Mouse (Mus musculus): ENCODE data around the gene Gm1110. TPM values are rescaled to one million over a fixed set of nuclear protein-coding genes. Genes with fewer than 3 reads are reported as not detected.
"Not testable (repeated sequence)": the region's sequence is repeated elsewhere in the genome, so short reads cannot be mapped to it uniquely, and the experiment has no call there.

The Gm1110 gene
- 0.11 TPM in 1 of 2 replicates, not detected in the other for polyA plus RNA-seq (2015; fragmentation: Nextera tagmentation; extraction: Ambion mirVana)

DNA sequence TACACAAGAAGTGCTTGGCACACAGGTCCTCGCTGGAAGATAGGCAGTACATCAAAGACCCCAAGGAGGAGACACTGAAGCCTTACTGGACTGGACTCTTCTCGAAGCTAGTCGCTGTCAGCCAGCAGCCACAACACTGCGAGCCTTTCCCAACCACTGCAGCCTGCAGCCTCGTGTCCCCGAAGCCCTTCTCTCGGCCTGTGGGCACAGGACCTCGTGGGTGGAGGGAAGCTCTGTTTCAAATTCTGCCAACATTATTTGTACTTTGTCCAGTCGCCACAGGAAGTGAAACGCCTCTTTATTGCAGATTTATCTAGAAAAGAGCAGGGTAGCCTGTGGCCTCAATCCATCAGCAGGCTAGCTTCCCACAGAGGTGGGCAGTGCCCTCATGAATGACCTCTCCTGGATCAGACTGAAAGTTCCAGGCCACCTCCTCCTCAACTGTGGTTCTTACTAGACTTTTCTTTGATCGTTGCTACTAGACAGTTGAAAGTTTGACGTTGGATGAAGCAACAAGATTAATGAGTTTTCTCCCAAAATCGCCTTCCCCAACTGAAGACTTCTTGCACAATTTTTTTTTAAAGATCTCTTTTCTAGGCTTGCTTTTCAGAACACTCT is at the start of gene Gm1110:
Gene Gm1110 (minus strand): TSS at position 203 of the 618 bp plus-strand sequence.
- Histone ChIP-seq H3K27ac (no peak within 1 kb of the TSS), H3K4me3 (no peak within 1 kb of the TSS), H3K9me3 (no peaks in the 10 kb centered on the region), H3K27me3 (no peaks in the 10 kb centered on the region), H3K36me3 (no peaks in the 10 kb centered on the region), H3K4me2 (replicated peaks) (no peak within 1 kb of the TSS), H3K9ac (no peak within 1 kb of the TSS), H3K4me1 (peaks cover 13% of the 10 kb centered on the region; the same call in 1 of the 2 replicates)
- 75% methylated on average over 13 of the region's 13 CpGs for WGBS
- ATAC-seq (ENCODE audit: low FRiP score, low read depth), result no peak

DNA sequence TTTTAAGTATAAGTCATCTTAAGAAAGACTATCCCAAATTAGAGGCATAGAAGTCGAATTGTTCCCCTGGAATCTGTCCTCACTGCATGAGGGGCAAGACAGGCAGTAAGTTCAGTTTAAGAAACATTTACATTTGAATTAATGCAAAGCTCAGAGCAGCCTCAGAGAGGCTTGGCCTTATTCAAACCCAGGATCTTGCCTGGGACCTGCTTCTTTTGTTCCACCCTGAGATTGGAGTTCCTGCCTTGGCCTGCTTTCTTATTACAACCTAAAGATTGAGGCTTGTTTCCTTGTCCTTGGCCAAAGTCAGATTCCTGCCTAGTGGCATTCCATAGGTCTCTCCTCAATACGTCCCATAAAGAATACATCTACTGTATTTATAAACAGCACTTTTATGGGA is 24.9 kb upstream of the Gm1110 start:
- Histone ChIP-seq H3K27me3 (no peaks in the 10 kb centered on the region), H3K9me3 (peaks cover 9% of the 10 kb centered on the region; the same call in 1 of the 2 replicates), H3K27ac (no peak overlapping the region), H3K9ac (no peak overlapping the region), H3K36me3 (no peaks in the 10 kb centered on the region), H3K4me3 (no peak overlapping the region), H3K4me2 (replicated peaks) (no peak overlapping the region), H3K4me1 (no peaks in the 10 kb centered on the region)
- no peak for ATAC-seq (ENCODE audit: low FRiP score, low read depth)
- WGBS, result 71% methylated on average over 2 of the region's 2 CpGs

DNA sequence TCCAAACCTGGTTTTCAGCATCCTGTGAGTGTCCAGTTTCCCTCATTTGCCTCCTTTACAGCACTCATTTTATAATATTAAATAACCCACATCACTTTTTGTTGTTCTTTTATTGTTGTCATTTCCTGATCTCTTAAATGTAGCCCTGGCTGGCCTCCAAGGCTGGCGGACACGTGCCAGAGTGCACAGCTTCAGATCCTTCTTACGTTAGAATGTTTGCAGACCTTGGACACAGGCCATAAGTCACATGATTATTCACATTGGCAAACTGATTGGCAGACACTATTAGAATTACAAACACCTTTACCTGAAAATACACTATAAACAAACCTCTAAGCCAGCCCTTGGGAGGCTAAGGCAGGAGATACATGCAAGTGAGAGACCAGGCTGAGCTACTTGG is 1.2 kb upstream of the Gm1110 start:
- ATAC-seq (ENCODE audit: low FRiP score, low read depth), result peak; percentile 32; the same call in 1 of the 2 replicates
- no peak overlapping the region for H3K27ac ChIP-seq
- WGBS, result 43% methylated on average over 3 of the region's 3 CpGs

DNA sequence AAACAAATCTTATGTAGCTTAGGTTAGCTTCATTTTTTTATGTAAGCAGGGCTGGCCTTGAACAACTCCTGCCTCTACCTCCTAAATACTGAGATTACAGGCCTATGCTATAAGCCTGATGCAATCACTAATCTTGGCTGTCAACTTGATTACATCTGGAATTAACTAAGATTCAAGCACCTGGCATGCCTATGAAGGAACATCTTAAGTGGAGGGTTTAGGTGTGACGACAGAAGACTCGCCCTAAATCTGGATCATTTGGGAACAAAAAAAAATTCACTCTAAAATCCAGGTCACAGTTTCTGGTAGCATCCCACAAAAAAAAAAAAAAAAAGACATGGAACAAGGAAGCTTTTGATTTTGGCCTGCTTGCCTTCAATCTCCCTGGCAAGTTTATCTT is 3.1 kb downstream of the Gm1110 start:
- 84% methylated on average over 2 of the region's 2 CpGs for WGBS

More for the DNA sequence above, 1.2 kb upstream of the Gm1110 start:
- no peaks in the 10 kb centered on the region for H3K27me3 ChIP-seq
- H3K36me3 ChIP-seq, result no peaks in the 10 kb centered on the region
- H3K4me3 ChIP-seq, result no peak overlapping the region
- H3K9ac ChIP-seq, result no peak overlapping the region
- H3K4me1 ChIP-seq, result peaks cover 13% of the 10 kb centered on the region; the same call in 1 of the 2 replicates
- H3K9me3 ChIP-seq, result no peaks in the 10 kb centered on the region
- no peak overlapping the region for H3K4me2 ChIP-seq (replicated peaks)

DNA sequence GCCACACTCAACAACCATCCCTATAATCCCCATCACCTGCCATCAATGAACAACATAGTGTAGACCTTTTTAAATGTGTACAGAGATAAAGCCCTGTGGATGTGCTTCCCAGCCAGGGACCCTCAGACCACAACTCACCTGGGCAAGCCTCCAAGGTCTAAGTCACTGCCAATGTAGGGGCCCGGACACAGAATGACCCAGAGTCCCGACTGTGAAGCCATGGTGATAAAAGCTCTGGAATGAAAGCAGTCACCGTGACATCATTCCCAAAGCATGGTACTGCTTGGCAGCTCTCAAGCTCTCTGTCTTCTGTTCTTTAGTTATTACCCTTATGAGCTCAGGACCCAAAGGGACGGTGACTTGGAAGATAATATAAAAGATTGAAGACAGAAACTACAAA is 9.8 kb downstream of the Gm1110 start:
- Histone ChIP-seq H3K36me3 (no peaks in the 10 kb centered on the region), H3K27me3 (no peaks in the 10 kb centered on the region), H3K4me2 (replicated peaks) (no peak overlapping the region), H3K4me3 (no peak overlapping the region), H3K9ac (no peak overlapping the region), H3K4me1 (no peaks in the 10 kb centered on the region), H3K9me3 (no peaks in the 10 kb centered on the region), H3K27ac (no peak overlapping the region)
- ATAC-seq (ENCODE audit: low FRiP score, low read depth), result no peak; the same call in 1 of the 2 replicates
- WGBS, result 75% methylated on average over 4 of the region's 4 CpGs

More for the DNA sequence above, 3.1 kb downstream of the Gm1110 start:
- ATAC-seq (ENCODE audit: low FRiP score, low read depth), result no peak
- H3K9ac ChIP-seq, result no peak overlapping the region
- H3K27ac ChIP-seq, result no peak overlapping the region
- no peaks in the 10 kb centered on the region for H3K9me3 ChIP-seq
- peaks cover 13% of the 10 kb centered on the region; the same call in 1 of the 2 replicates for H3K4me1 ChIP-seq
- H3K27me3 ChIP-seq, result no peaks in the 10 kb centered on the region
- H3K4me3 ChIP-seq, result no peak overlapping the region
- H3K36me3 ChIP-seq, result no peaks in the 10 kb centered on the region
- H3K4me2 ChIP-seq (replicated peaks), result no peak overlapping the region

DNA sequence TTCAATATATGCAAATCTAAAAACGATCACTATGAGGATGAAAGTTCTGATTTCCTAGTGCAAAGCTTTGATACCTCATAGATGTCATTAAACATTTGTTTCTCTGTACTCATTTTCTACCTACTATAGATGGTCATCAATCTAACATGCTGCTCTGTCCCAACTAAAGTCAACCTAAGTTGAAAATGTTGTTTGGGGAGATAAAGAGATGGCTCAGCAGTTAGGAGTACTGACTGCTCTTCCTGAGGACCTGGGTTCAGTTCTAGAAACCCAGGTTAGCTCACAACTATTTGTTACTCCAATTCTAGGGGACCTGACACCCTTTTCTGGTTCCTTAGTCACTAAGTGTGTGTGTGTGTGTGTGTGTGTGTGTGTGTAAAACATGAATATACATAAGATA is 11.7 kb downstream of the Gm1110 start:
- Histone ChIP-seq H3K27me3 (no peaks in the 10 kb centered on the region), H3K4me1 (no peaks in the 10 kb centered on the region), H3K9me3 (no peaks in the 10 kb centered on the region), H3K27ac (no peak overlapping the region), H3K36me3 (no peaks in the 10 kb centered on the region), H3K9ac (no peak overlapping the region), H3K4me2 (replicated peaks) (no peak overlapping the region), H3K4me3 (no peak overlapping the region)
- 84% methylated on average over 1 of the region's 1 CpGs for WGBS
- ATAC-seq (ENCODE audit: low FRiP score, low read depth), result no peak

DNA sequence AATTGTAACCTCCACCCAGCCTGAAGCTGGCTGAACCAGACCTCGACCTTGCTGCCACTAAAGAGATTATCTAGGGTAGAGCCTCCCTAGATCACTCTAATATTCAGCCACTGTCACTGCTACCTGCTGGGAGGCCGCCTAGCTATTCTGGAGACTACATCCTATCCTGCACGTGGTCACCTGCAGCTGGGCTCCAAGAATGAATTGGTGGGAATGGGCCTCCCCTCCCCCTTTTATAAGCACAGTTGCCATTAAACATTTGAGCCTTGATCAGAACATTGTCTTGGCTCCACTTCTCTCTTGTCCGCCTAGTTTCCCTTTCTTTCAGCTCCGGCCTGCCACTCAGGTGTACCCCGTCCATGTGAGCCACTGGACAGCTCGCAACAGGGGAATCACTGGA is 53.1 kb downstream of the Gm1110 start:
- not testable (repeated sequence) for H3K36me3 ChIP-seq; H3K4me1 ChIP-seq; H3K9ac ChIP-seq; H3K27me3 ChIP-seq; H3K4me3 ChIP-seq; H3K9me3 ChIP-seq; H3K4me2 ChIP-seq (replicated peaks); ATAC-seq (ENCODE audit: low FRiP score, low read depth); H3K27ac ChIP-seq
- WGBS, result 80% methylated on average over 7 of the region's 7 CpGs

DNA sequence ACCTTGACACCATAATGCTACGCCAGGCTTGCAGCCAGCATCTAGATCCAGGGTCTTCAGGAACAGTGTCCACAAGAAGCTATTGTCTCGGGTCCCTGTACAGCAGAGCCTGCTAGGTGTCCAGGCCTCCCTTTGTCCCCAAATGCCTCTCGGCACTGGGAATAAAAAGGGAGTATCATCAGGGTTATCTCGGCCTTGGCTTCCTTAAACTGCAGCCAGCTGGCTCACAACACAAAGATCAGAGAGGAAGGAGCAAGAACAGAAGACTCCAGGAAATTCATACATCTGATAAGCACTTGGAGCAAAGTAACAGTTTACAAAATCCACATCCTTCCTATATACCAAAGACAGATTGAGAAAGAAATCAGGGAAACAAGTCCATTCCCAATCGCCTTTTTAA is 62.2 kb downstream of the Gm1110 start, which contains the start of gene Glb1l3:
Gene Glb1l3 (minus strand): TSS at position 140 of the 400 bp plus-strand sequence.
- WGBS, result 79% methylated on average over 5 of the region's 5 CpGs
- no peak for ATAC-seq (ENCODE audit: low FRiP score, low read depth)
- no peak within 1 kb of the TSS for H3K27ac ChIP-seq
- H3K4me3 ChIP-seq, result no peak within 1 kb of the TSS
- no peak within 1 kb of the TSS for H3K4me2 ChIP-seq (replicated peaks)
- H3K9ac ChIP-seq, result no peak within 1 kb of the TSS
- no peaks in the 10 kb centered on the region for H3K9me3 ChIP-seq
- no peaks in the 10 kb centered on the region for H3K36me3 ChIP-seq
- H3K27me3 ChIP-seq, result no peaks in the 10 kb centered on the region
- no peaks in the 10 kb centered on the region for H3K4me1 ChIP-seq

DNA sequence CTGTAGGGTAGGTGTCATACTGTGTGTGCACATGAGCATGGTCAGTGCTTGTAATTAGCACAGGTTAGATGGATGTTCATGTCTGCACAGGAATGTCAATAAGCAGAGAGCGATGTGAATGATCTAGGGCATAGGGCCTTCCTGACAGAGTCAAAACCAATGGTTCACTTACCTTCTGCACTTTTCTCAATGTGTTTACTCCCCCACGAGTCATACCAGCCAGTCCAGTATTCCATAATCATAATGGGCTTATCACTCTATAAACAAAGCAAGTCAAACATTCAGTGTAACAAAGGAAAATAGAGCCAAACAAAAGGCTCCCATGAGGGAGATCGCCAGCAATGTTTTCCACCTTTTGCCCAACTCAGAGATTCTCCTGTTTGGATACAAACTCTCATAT is 91.8 kb downstream of the Gm1110 start:
- Histone ChIP-seq H3K27me3 (no peaks in the 10 kb centered on the region), H3K36me3 (no peaks in the 10 kb centered on the region), H3K9me3 (no peaks in the 10 kb centered on the region), H3K4me2 (replicated peaks) (no peak overlapping the region), H3K9ac (no peak overlapping the region), H3K4me3 (no peak overlapping the region), H3K27ac (no peak overlapping the region), H3K4me1 (no peaks in the 10 kb centered on the region)
- no peak for ATAC-seq (ENCODE audit: low FRiP score, low read depth)
- 76% methylated on average over 3 of the region's 3 CpGs for WGBS

Other genes with a start within 250 kb of the Gm1110 start
- 0.19 and 0.46 TPM in 2 replicates for gene B3gat1, start 189.4 kb downstream of the Gm1110 start, polyA plus RNA-seq (2015; fragmentation: Nextera tagmentation; extraction: Ambion mirVana)
- 3.4 and 3.6 TPM in 2 replicates for gene Glb1l2, start 116.6 kb downstream of the Gm1110 start, polyA plus RNA-seq (2015; fragmentation: Nextera tagmentation; extraction: Ambion mirVana)
- not detected in 2 replicates for gene Glb1l3, start 62.2 kb downstream of the Gm1110 start, polyA plus RNA-seq (2015; fragmentation: Nextera tagmentation; extraction: Ambion mirVana)
- 53.4 and 58.5 TPM in 2 replicates for gene Acad8, start 76.5 kb upstream of the Gm1110 start, polyA plus RNA-seq (2015; fragmentation: Nextera tagmentation; extraction: Ambion mirVana)
- 148 and 153 TPM in 2 replicates for gene Thyn1, start 76.6 kb upstream of the Gm1110 start, polyA plus RNA-seq (2015; fragmentation: Nextera tagmentation; extraction: Ambion mirVana)
- 37.7 and 39.8 TPM in 2 replicates for gene Vps26b, start 107.0 kb upstream of the Gm1110 start, polyA plus RNA-seq (2015; fragmentation: Nextera tagmentation; extraction: Ambion mirVana)
- 24.0 and 25.8 TPM in 2 replicates for gene Ncapd3, start 107.1 kb upstream of the Gm1110 start, polyA plus RNA-seq (2015; fragmentation: Nextera tagmentation; extraction: Ambion mirVana)
- 141 and 144 TPM in 2 replicates for gene Jam3, start 232.3 kb upstream of the Gm1110 start, polyA plus RNA-seq (2015; fragmentation: Nextera tagmentation; extraction: Ambion mirVana)